Mouse (Mus musculus) heart, embryonic 11.5 days (tissue): ENCODE results near the gene Wfdc5. TPM values are rescaled to one million over a fixed set of nuclear protein-coding genes. Genes with fewer than 3 reads are reported as not detected.

Source experiments
- ATAC-seq: fragments of 200-750 bp; cut with Nextera tagmentation; replicated peaks from 2 replicates; pipeline ENCODE4 v1.8.0; 2017; ENCODE audit warnings: moderate library complexity; ENCODE audit not compliant: insufficient number of reproducible peaks, low FRiP score, low TSS enrichment
- H3K27ac ChIP-seq: fragments of 300-500 bp; sonication (generic); 2 replicates; pipeline ENCODE4 v1.5.1; 2014; ENCODE audit warnings: mild to moderate bottlenecking, low read depth, low read length
- H3K27me3 ChIP-seq: fragments of 300-500 bp; sonication (generic); 2 replicates; pipeline ENCODE4 v1.6.1; 2014; ENCODE audit warnings: mild to moderate bottlenecking, low read length, mixed read lengths; ENCODE audit not compliant: control insufficient read depth, insufficient read depth
- H3K36me3 ChIP-seq: fragments of 300-500 bp; sonication (generic); 2 replicates; pipeline ENCODE4 v1.6.1; 2014; ENCODE audit warnings: mild to moderate bottlenecking, low read length, moderate library complexity, mixed read lengths; ENCODE audit not compliant: control insufficient read depth, insufficient read depth
- H3K4me1 ChIP-seq: fragments of 300-500 bp; sonication (generic); 2 replicates; pipeline ENCODE4 v1.6.1; 2014; ENCODE audit warnings: low read length; ENCODE audit not compliant: control insufficient read depth, insufficient read depth
- H3K4me2 ChIP-seq: fragments of 300-500 bp; sonication (generic); 2 replicates; pipeline ENCODE4 v1.6.1; 2014; ENCODE audit warnings: mild to moderate bottlenecking, moderate library complexity
- H3K4me3 ChIP-seq: fragments of 300-500 bp; sonication (generic); 2 replicates; pipeline ENCODE4 v1.5.1; 2014; ENCODE audit warnings: low read depth, low read length
- H3K9ac ChIP-seq: fragments of 300-500 bp; sonication (generic); 2 replicates; pipeline ENCODE4 v1.6.1; 2014; ENCODE audit warnings: mild to moderate bottlenecking, low read depth, low read length, moderate library complexity
- H3K9me3 ChIP-seq: fragments of 300-500 bp; sonication (generic); replicated peaks from 2 replicates; pipeline ENCODE4 v1.6.1; 2016; ENCODE audit warnings: low read length; ENCODE audit not compliant: control insufficient read depth
- WGBS: fragments of 180-500 bp; shearing (Covaris S2); extraction: QIAGEN DNeasy Blood & Tissue Kit; methylation state at CpG from one replicate; pipeline ENCODE4 v1.1.7; 2014; ENCODE audit not compliant: insufficient replicate concordance; 5-methylcytosine and 5-hydroxymethylcytosine counted together
- polyA plus RNA-seq: library from polyadenylated mRNA; unstranded; fragments of >200 nt; fragmentation: Nextera tagmentation; extraction: Ambion mirVana; gene quantifications from 2 replicates; pipeline ENCODE4 v1.2.1, GENCODE M21; 2014

Gene Wfdc5
- polyA plus RNA-seq, 1 experiment from 2014 or later: not detected

DNA sequence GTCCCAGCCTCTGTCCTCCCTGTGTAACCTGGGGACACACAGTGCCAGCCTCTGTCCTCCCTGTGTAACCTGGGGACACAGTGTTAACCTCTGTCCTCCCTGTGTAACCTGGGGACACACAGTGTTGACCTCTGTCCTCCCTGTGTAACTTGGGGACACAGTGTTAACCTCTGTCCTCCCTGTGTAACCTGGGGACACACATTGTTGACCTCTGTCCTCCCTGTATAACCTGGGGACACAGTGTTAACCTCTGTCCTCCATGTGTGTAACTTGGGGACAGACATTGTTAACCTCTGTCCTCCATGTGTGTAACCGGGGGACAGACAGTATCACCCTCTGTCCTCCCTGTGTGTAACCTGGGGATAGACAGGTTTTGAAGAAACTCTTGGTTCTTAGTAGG is 51.0 kb downstream of the Wfdc5 start:
- no peak for ATAC-seq
- no peak overlapping the region for H3K27ac ChIP-seq

DNA sequence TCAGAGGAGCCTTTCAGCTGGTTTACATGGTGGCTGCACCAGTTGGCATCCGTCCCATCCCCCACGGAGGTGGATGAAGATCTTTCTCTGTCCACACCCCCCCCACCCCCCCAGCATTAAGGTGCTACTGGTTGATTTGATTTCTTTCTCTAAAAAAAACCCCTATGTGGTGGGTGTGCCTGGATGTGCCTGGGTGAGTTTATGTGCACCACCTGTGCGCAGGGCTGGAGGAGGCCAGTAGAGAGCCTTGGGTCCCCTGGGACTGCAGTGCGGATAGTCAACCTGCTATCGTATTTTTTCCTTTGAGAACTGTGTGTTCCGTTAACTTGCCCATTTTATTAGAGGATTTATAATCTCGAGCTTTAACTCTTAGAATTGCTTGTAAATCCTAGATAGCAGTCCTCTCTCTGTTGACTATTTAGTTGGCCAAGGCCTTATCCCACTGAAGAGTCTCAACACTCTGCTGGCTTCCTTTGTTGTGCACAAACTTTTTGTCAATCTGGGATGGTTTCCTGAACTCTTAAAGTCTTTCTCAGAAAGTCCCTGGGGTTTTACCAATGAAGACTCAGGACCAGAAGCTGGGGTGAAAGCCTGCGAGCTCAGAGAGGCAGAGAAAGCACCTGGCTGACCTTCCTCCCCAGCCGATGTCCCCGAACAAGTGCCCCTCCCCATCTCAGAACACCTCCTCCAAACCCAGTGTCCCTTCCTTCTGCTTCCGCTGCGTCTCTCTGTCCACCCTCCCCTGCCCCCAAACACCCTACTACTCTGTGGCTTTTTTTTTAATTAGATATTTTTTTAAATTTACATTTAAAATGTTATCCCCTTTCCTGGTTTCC is 53.7 kb downstream of the Wfdc5 start:
- 88% methylated on average over 12 of the region's 12 CpGs for WGBS
- no peak overlapping the region for H3K9ac ChIP-seq
- no peak overlapping the region for H3K4me3 ChIP-seq
- ATAC-seq: no peak
- no peak overlapping the region for H3K27ac ChIP-seq
- H3K27me3 ChIP-seq: no peaks in the 10 kb centered on the region
- no peak overlapping the region for H3K4me2 ChIP-seq
- no peaks in the 10 kb centered on the region for H3K4me1 ChIP-seq
- H3K36me3 ChIP-seq: no peaks in the 10 kb centered on the region
- H3K9me3 ChIP-seq: no peaks in the 10 kb centered on the region

More for the DNA sequence above, 51.0 kb downstream of the Wfdc5 start:
- Histone ChIP-seq H3K4me3 (no peak overlapping the region), H3K4me1 (peaks cover 11% of the 10 kb centered on the region), H3K27me3 (no peaks in the 10 kb centered on the region), H3K9me3 (no peaks in the 10 kb centered on the region), H3K9ac (no peak overlapping the region), H3K36me3 (no peaks in the 10 kb centered on the region), H3K4me2 (no peak overlapping the region)
- WGBS: 95% methylated on average over 1 of the region's 1 CpGs

DNA sequence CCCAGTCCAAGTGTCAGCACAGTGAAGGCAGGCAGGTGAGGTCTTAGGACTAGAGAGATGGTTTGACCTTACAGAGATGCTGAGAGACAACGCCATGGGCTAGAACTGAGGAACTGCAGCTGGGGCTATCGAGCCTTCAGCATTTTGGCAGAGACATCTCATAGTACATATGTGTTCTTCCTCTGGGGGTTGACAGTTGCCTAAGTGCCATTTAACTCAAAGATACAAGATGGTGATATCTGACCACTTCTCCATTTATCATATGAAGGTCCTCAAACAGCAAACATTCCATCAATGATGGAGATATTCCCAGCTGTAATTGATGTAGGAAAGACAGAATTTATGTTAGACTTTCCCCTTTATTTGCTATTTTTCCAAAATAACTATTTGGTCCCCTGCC is 55.2 kb downstream of the Wfdc5 start:
- Histone ChIP-seq H3K36me3 (0 out of 2 replicates have a peak, but pooled peaks cover 2% of the 10 kb centered on the region), H3K4me3 (no peak overlapping the region), H3K27ac (no peak overlapping the region), H3K9ac (no peak overlapping the region), H3K27me3 (no peaks in the 10 kb centered on the region), H3K4me1 (no peaks in the 10 kb centered on the region), H3K4me2 (no peak overlapping the region), H3K9me3 (no peaks in the 10 kb centered on the region)
- no peak for ATAC-seq
- WGBS: 87% methylated on average over 2 of the region's 2 CpGs

DNA sequence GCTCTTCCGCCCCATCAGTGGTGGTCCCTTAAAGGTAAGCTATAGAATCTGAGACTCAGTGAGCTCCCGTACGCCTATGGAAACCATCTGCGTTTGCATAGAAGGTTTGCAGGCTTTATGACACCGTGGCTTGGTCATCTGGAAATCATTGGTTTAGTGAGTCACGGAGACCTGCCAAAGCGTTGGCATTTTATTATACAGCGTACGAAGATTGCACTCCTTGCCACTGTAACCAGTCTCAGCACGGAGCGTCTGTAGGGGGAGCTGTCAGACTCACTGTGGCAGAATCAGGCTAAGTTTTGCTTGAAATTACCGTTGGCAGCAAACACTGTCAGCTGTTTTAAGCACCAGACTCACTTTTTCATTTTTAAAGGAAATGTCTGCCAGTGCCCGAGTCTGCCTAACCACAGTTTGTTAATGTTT is 56.0 kb downstream of the Wfdc5 start:
- Histone ChIP-seq H3K9ac (no peak overlapping the region), H3K36me3 (0 out of 2 replicates have a peak, but pooled peaks cover 2% of the 10 kb centered on the region), H3K27me3 (no peaks in the 10 kb centered on the region), H3K4me3 (no peak overlapping the region), H3K4me1 (no peaks in the 10 kb centered on the region), H3K4me2 (no peak overlapping the region), H3K27ac (no peak overlapping the region), H3K9me3 (no peaks in the 10 kb centered on the region)
- ATAC-seq: no peak
- WGBS: 86% methylated on average over 13 of the region's 13 CpGs

Other genes starting within 250 kb of the Wfdc5 start
- gene Ywhab, start 187.8 kb downstream of the Wfdc5 start, polyA plus RNA-seq: 254 and 271 TPM in 2 replicates
- gene Pabpc1l, start 157.3 kb downstream of the Wfdc5 start, polyA plus RNA-seq: 0.61 and 0.66 TPM in 2 replicates
- gene Stk4, start 112.4 kb downstream of the Wfdc5 start, polyA plus RNA-seq: 20.8 and 21.4 TPM in 2 replicates
- gene Tomm34, start 111.6 kb downstream of the Wfdc5 start, polyA plus RNA-seq: 56.7 and 59.1 TPM in 2 replicates
- gene Kcns1, start 11.6 kb downstream of the Wfdc5 start, polyA plus RNA-seq: 0.13 TPM in 1 of 2 replicates, not detected in the other
- gene Wfdc12, start 7.9 kb upstream of the Wfdc5 start, polyA plus RNA-seq: not detected in 2 replicates
- gene Wfdc15a, start 17.4 kb upstream of the Wfdc5 start, polyA plus RNA-seq: not detected in 2 replicates
- not detected in 2 replicates for gene Wfdc15b, start 38.9 kb upstream of the Wfdc5 start, polyA plus RNA-seq
- not detected in 2 replicates for gene Svs2, start 55.7 kb upstream of the Wfdc5 start, polyA plus RNA-seq
- gene Svs3b, start 73.9 kb upstream of the Wfdc5 start, polyA plus RNA-seq: not detected in 2 replicates
- gene Svs4, start 95.7 kb upstream of the Wfdc5 start, polyA plus RNA-seq: not detected in 2 replicates
- gene Svs3a, start 106.5 kb upstream of the Wfdc5 start, polyA plus RNA-seq: not detected in 2 replicates
- gene Svs6, start 134.0 kb upstream of the Wfdc5 start, polyA plus RNA-seq: not detected in 2 replicates
- not detected in 2 replicates for gene Svs5, start 150.0 kb upstream of the Wfdc5 start, polyA plus RNA-seq
- 0.39 and 0.97 TPM in 2 replicates for gene Slpi, start 206.4 kb upstream of the Wfdc5 start, polyA plus RNA-seq
- 0.06 and 0.19 TPM in 2 replicates for gene Rbpjl, start 220.4 kb upstream of the Wfdc5 start, polyA plus RNA-seq
- gene Matn4, start 222.4 kb upstream of the Wfdc5 start, polyA plus RNA-seq: 0.34 and 0.77 TPM in 2 replicates